Mouse (Mus musculus): ENCODE results near the gene Islr2.

DNA sequence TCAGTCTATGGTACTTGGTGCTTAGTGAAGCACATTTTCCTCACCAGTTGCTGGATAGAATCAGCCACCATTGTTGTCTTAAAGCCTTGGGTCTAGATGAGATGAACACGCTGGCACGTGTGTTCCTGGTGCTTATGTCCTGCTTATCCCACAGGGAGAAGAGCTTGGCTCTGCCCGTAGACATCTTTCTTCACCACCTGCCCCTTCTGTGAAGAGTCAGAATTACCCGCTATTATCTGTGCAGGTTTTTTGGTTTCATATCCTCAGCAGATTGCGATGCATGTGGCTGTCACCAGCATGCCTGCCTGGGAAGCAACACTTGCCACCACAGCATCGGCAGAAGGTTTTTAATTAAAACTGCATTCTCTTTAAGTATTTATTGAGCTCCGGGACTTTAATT, 1.9 kb upstream of the Islr2 start:
- no peak for TF ChIP-seq CTCF (IDR thresholded peaks at IDR 0.05; ENCODE audit: borderline replicate concordance, insufficient read depth, low read length)
- no peak for TF ChIP-seq POLR2A (IDR thresholded peaks at IDR 0.05; ENCODE audit: low read depth, low read length)
